Mouse (Mus musculus) erythroblast, embryonic 14.5 days (primary cell): ENCODE data around the gene Rps6kl1.

ENCODE experiments used
- GATA1 ChIP-seq: IDR thresholded peaks from 2 replicates; pipeline ENCODE4 v1.6.1; 2012; ENCODE audit warnings: low read length, inconsistent platforms, mixed read lengths
- TAL1 ChIP-seq: IDR thresholded peaks from 3 replicates; pipeline ENCODE4 v1.6.1; 2012; ENCODE audit warnings: low read length, inconsistent platforms, mixed read lengths

DNA sequence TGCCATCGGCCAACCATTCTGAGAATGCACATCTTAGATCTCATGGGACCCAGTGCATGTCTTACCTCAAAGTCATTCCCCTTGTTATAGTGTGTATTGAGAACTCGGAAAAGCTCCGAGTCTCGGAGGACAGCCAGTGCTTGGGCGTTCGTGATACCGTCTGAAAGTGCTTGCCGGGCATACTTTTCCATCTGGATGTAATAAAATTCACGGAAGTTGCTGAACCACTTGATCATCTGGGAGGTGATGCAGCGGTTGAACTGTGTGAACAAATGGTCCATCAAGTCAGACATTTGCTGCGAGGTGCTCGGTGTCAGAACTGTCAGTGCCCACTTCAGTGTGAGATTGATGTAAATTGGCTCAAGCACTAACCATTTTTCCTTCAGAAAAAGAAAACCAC lies 63.2 kb downstream of the Rps6kl1 start:
- no peak for TF ChIP-seq GATA1
- no peak for TF ChIP-seq TAL1
